Mouse (Mus musculus) kidney, embryonic 14.5 days (tissue): Measurements from ENCODE around the gene Sipa1l1. TPM values are rescaled to one million over a fixed set of nuclear protein-coding genes. Genes with fewer than 3 reads are reported as not detected.
"Not testable (repeated sequence)": the region's sequence is repeated elsewhere in the genome, so short reads cannot be mapped to it uniquely, and the experiment has no call there.

ENCODE experiments used
- ATAC-seq: fragments of 200-750 bp; cut with Nextera tagmentation; 2 replicates; pipeline ENCODE4 v1.8.0; 2017; ENCODE audit warnings: moderate number of reproducible peaks, mild to moderate bottlenecking, moderate TSS enrichment, moderate library complexity; ENCODE audit not compliant: low FRiP score, low TSS enrichment
- H3K27ac ChIP-seq: fragments of 300-500 bp; sonication (generic); 2 replicates; pipeline ENCODE4 v1.5.1; 2014; ENCODE audit warnings: low read depth, mild to moderate bottlenecking, low read length, moderate library complexity, mixed read lengths
- H3K27me3 ChIP-seq: fragments of 300-500 bp; sonication (generic); 2 replicates; pipeline ENCODE4 v1.6.1; 2014; ENCODE audit warnings: mild to moderate bottlenecking, low read length; ENCODE audit not compliant: control insufficient read depth, insufficient read depth
- H3K36me3 ChIP-seq: fragments of 300-500 bp; sonication (generic); 2 replicates; pipeline ENCODE4 v1.6.1; 2014; ENCODE audit warnings: low read length, mixed read lengths; ENCODE audit not compliant: control insufficient read depth, insufficient read depth
- H3K4me1 ChIP-seq: fragments of 300-500 bp; sonication (generic); 2 replicates; pipeline ENCODE4 v1.6.1; 2014; ENCODE audit warnings: low read length, mixed read lengths; ENCODE audit not compliant: control insufficient read depth, insufficient read depth
- H3K4me2 ChIP-seq: fragments of 300-500 bp; sonication (generic); replicated peaks from 2 replicates; pipeline ENCODE4 v1.6.1; 2014; ENCODE audit warnings: low read depth, mild to moderate bottlenecking, low read length
- H3K4me3 ChIP-seq: fragments of 300-500 bp; sonication (generic); 2 replicates; pipeline ENCODE4 v1.5.1; 2014; ENCODE audit warnings: mild to moderate bottlenecking, low read length
- H3K9ac ChIP-seq: fragments of 300-500 bp; sonication (generic); 2 replicates; pipeline ENCODE4 v1.6.1; 2014; ENCODE audit warnings: low read depth, mild to moderate bottlenecking, low read length, moderate library complexity
- H3K9me3 ChIP-seq: fragments of 300-500 bp; sonication (generic); 2 replicates; pipeline ENCODE4 v1.6.1; 2016; ENCODE audit warnings: low read length; ENCODE audit not compliant: control insufficient read depth
- WGBS: fragments of 180-500 bp; shearing (Covaris S2); extraction: QIAGEN DNeasy Blood & Tissue Kit; methylation state at CpG from one replicate; pipeline ENCODE4 v1.1.7; 2014; 5-methylcytosine and 5-hydroxymethylcytosine counted together
- polyA plus RNA-seq: library from polyadenylated mRNA; unstranded; fragments of >200 nt; fragmentation: Nextera tagmentation; extraction: Ambion mirVana; gene quantifications from 2 replicates; pipeline ENCODE4 v1.2.1, GENCODE M21; 2014

Gene Sipa1l1
- polyA plus RNA-seq, 1 experiment from 2014 or later, result 43.8 TPM

DNA sequence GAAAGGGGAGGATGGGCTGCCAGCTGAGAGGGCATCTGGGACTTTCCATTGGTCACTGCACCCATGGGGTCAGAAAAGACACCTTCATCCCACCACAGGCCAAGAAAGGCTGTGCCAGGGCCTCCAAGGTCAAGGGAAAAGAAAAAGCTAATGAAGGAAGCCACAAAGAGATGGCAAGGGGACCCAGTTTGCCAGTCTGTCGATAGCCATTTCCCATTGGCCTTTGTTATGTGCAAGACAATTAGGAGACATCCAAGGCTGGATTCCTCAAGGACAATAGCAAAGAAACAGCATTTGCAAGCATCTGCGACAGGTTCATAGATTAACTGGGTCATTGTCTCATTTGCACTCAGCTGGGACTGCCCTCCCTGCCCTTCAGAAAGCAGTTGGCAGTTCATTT, 316.3 kb downstream of the Sipa1l1 start:
- no peak overlapping the region for H3K9ac ChIP-seq
- no peaks in the 10 kb centered on the region for H3K36me3 ChIP-seq
- no peak for ATAC-seq
- H3K27ac ChIP-seq, result no peak overlapping the region
- no peak overlapping the region for H3K4me2 ChIP-seq
- WGBS, result 44% methylated on average over 2 of the region's 2 CpGs
- H3K27me3 ChIP-seq, result no peaks in the 10 kb centered on the region
- no peaks in the 10 kb centered on the region; the same call in 1 of the 2 replicates for H3K9me3 ChIP-seq
- H3K4me3 ChIP-seq, result no peak overlapping the region
- no peaks in the 10 kb centered on the region for H3K4me1 ChIP-seq

DNA sequence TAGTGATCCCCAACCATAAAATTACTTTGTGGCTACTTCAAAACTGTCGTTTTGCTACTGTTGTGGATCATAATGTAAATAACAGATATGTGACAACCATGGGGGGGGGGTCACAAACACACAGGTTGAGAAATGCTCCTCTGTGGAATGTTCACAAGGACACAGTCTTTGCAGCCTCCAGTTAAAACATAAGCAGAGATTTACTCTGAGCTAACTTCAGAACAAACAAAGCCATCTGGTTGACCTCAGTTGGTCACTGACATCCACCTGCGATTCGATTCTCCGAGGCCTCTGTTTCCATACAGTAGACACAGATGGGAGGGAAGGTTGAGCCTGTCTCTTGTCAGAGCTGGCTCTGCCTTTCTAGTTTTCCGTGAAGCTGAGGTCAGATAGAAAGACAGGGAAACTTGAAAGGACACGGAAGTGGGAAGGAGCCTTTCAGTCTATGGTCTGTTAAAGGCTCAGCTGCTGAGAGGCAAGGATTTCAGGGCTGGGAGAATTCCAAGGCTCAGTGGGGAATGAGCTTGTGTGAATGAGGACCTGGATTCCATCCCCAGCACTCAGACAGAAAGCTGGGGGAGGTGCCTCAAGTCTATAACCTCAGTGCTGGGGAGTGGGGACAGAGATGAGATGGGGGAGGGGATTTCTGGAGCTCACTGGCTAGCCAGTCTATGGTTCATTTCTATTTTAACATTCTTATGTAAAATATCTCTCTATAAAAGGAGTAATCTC, 317.9 kb downstream of the Sipa1l1 start:
- no peak overlapping the region for H3K27ac ChIP-seq
- H3K27me3 ChIP-seq, result no peaks in the 10 kb centered on the region
- H3K9ac ChIP-seq, result no peak overlapping the region
- H3K9me3 ChIP-seq, result no peaks in the 10 kb centered on the region; the same call in 1 of the 2 replicates
- H3K36me3 ChIP-seq, result no peaks in the 10 kb centered on the region
- no peak overlapping the region for H3K4me2 ChIP-seq
- H3K4me3 ChIP-seq, result no peak overlapping the region
- ATAC-seq, result no peak
- H3K4me1 ChIP-seq, result no peaks in the 10 kb centered on the region
- 38% methylated on average over 6 of the region's 6 CpGs for WGBS

DNA sequence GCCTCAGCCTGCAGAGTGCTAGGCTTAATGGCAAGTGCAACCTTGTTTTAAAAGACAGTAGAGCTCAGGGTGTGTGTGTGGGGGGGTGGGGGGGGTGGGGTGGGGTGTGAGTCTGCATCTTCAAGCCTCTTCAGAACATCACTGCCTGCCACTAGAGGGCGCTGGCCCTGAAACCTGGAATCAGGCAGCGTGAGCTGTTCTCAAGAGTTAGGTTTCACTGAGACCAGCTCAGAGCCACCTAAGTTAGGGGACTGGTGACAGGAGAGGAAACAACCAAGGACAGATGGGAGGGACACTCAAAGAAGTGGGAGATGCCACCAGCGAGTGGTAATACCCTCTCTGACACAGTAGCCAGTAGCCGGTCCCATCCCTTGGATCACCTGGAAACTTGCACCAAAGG, 320.0 kb downstream of the Sipa1l1 start:
- Histone ChIP-seq H3K27ac (no peak overlapping the region), H3K4me2 (no peak overlapping the region), H3K9me3 (no peaks in the 10 kb centered on the region; the same call in 1 of the 2 replicates), H3K9ac (no peak overlapping the region), H3K27me3 (no peaks in the 10 kb centered on the region), H3K4me3 (no peak overlapping the region), H3K4me1 (no peaks in the 10 kb centered on the region), H3K36me3 (no peaks in the 10 kb centered on the region)
- WGBS, result 57% methylated on average over 4 of the region's 4 CpGs
- no peak for ATAC-seq

DNA sequence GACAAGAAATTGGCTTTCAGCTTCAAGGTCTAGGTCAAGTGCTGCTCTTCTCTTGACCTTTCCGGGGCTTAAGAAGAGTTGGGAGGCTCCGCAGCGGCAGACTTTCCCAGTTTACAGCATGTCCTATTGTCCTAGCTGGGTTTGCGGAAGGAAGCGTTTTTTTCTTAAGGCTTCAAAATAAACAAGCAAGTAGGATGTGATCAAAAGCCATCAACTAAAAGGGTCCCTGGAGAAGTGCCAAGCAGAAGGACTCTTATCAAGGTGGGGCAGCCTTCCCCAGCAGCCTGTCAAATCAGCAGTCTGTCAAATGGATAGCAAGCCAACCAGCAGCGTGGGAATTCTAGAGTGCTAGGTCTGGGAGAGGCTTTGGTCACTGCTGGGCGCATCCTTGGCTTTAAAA, 320.5 kb downstream of the Sipa1l1 start:
- no peaks in the 10 kb centered on the region for H3K36me3 ChIP-seq
- no peak for ATAC-seq
- no peaks in the 10 kb centered on the region for H3K27me3 ChIP-seq
- no peak overlapping the region for H3K9ac ChIP-seq
- no peak overlapping the region for H3K27ac ChIP-seq
- no peaks in the 10 kb centered on the region for H3K9me3 ChIP-seq
- no peak overlapping the region for H3K4me2 ChIP-seq
- no peaks in the 10 kb centered on the region for H3K4me1 ChIP-seq
- H3K4me3 ChIP-seq, result no peak overlapping the region
- WGBS, result 76% methylated on average over 7 of the region's 7 CpGs

DNA sequence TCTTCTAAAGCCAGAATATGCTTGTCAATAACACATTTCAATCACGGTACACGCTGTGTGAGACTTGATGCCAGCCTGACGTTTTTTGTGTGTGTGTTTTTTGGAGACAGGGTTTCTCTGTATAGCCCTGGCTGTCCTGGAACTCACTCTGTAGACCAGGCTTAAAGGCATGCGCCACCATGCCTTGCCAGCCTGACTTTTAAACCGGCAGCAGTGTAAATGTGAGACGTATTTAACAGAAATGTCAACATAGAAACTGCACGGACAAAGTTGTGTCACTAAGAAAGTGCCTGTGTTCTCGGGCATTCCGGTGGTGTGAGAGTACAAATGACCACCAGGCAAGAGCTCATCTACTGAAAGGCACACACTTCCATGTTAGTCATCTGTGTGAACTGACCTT, 323.3 kb downstream of the Sipa1l1 start:
- H3K4me2 ChIP-seq, result no peak overlapping the region
- ATAC-seq, result no peak
- no peak overlapping the region for H3K9ac ChIP-seq
- no peaks in the 10 kb centered on the region for H3K9me3 ChIP-seq
- 84% methylated on average over 9 of the region's 9 CpGs for WGBS
- no peak overlapping the region for H3K4me3 ChIP-seq
- no peaks in the 10 kb centered on the region for H3K27me3 ChIP-seq
- H3K4me1 ChIP-seq, result no peaks in the 10 kb centered on the region
- no peaks in the 10 kb centered on the region for H3K36me3 ChIP-seq
- no peak overlapping the region for H3K27ac ChIP-seq

DNA sequence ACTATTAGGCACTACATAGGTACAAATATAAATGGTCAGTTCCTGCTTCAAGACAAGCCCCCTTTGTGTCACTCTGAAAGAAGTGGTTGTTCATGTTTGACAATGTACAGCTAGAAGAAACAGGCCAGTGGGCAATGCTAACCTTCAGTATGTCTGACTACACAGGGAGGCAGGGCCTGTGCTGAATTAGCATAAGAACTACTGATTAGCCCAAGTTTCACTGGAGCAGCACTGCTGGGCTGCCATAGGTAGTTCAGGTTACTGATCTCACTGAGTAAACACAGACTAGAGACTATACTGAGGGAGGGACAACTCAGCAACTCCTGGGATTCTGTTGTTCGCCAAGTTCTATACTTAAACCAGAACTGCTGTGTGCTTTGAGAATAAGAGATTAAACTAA, 324.1 kb downstream of the Sipa1l1 start:
- not testable (repeated sequence) for H3K9me3 ChIP-seq, H3K9ac ChIP-seq, H3K4me3 ChIP-seq, H3K36me3 ChIP-seq, H3K4me2 ChIP-seq, H3K27me3 ChIP-seq, H3K4me1 ChIP-seq, H3K27ac ChIP-seq
- WGBS, result 67% methylated on average over 1 of the region's 1 CpGs
- ATAC-seq, result peak; percentile 82; the same call in 1 of the 2 replicates

DNA sequence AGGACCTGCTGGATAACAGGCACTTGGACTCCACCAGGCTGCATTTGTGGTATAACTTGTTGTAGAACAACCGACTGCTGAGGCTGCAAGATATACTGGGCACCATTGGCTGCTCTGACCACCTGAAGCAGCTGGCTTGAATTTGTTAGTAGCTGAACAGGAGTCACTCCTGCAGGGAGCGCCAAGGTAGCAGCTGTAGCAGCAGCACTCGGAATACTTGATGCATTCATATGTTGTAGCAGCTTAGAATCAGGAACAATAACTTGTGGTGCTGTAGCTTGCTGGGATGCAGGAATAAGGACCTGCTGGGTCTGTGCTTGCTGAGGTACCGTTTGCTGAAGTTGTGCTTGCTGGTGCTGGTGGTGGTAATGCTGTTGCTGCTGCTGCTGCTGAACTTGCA, 326.8 kb downstream of the Sipa1l1 start:
- Histone ChIP-seq H3K27me3 (no peaks in the 10 kb centered on the region), H3K36me3 (no peaks in the 10 kb centered on the region), H3K27ac (no peak overlapping the region), H3K9ac (no peak overlapping the region), H3K9me3 (no peaks in the 10 kb centered on the region), H3K4me2 (no peak overlapping the region), H3K4me1 (no peaks in the 10 kb centered on the region), H3K4me3 (no peak overlapping the region)
- WGBS, result 86% methylated on average over 4 of the region's 4 CpGs
- ATAC-seq, result no peak

DNA sequence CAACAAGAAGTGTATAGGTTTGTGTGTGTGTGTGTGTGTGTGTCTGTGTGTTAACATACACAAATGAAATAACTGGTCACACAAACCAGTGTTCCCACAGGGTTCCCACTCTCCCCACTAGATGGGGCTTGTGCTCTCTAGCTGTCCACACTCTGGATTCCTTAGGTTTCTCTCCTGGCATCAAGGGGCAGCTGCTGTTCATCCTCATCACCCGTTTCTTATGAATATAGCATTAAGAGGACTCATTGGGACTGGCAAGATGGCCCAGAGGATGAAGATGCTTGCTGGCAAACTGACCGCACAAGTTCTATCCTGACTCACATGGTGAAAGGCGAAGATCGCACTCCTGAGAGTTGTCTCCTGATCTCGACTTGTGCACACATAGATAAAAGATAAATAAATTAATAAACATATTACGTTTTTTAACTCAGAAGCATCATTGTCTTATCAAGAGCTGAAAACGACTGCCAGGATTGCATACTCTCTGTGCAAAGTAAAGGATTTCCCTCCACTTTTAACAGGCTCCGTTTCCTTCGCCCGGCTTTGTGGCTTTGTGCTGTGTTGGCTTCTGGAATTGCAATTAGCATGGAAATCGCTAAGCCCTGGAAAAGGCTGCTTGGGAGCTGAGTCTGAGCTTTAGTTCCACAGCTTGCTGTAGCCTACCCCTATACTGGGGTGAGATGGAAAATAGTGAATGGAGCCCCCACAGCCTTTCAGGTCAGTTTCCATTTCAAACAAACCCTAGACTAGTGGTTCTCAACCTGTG, 328.9 kb downstream of the Sipa1l1 start:
- Histone ChIP-seq H3K9me3 (no peaks in the 10 kb centered on the region), H3K4me2 (peak overlapping the region; percentile 4; the same call in 1 of the 2 replicates), H3K4me1 (no peaks in the 10 kb centered on the region), H3K9ac (no peak overlapping the region), H3K27ac (no peak overlapping the region), H3K4me3 (no peak overlapping the region), H3K27me3 (no peaks in the 10 kb centered on the region), H3K36me3 (no peaks in the 10 kb centered on the region)
- WGBS, result 37% methylated on average over 11 of the region's 11 CpGs
- peak; percentile 49; the same call in 1 of the 2 replicates for ATAC-seq

DNA sequence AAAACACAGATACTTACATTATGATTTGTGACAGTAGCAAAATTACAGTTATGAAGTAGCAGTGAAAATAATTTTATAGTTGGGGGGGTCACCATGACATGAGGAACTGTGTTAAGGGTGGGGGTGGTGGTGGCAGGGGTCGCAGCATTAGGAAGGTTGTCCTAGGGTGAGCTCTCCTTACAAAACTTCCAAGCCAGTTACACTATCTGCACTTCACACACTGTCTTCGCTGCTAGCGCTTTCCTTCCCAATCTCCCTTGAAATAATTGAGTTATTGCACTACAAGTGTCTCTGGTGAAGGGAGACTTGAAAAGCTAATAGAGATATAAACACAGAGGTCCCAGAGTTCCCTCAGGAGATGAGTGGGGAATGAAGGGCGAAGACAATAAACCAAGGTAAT, 329.6 kb downstream of the Sipa1l1 start:
- H3K27ac ChIP-seq, result no peak overlapping the region
- no peak for ATAC-seq
- no peaks in the 10 kb centered on the region for H3K27me3 ChIP-seq
- no peaks in the 10 kb centered on the region for H3K9me3 ChIP-seq
- H3K4me3 ChIP-seq, result no peak overlapping the region
- H3K4me2 ChIP-seq, result no peak overlapping the region
- no peak overlapping the region for H3K9ac ChIP-seq
- no peaks in the 10 kb centered on the region for H3K36me3 ChIP-seq
- H3K4me1 ChIP-seq, result no peaks in the 10 kb centered on the region
- WGBS, result 89% methylated on average over 4 of the region's 4 CpGs
